Mouse (Mus musculus): ENCODE data around the gene Snrnp35.
"Not testable (repeated sequence)": the region's sequence is repeated elsewhere in the genome, so short reads cannot be mapped to it uniquely, and the experiment has no call there.

The Snrnp35 gene

DNA sequence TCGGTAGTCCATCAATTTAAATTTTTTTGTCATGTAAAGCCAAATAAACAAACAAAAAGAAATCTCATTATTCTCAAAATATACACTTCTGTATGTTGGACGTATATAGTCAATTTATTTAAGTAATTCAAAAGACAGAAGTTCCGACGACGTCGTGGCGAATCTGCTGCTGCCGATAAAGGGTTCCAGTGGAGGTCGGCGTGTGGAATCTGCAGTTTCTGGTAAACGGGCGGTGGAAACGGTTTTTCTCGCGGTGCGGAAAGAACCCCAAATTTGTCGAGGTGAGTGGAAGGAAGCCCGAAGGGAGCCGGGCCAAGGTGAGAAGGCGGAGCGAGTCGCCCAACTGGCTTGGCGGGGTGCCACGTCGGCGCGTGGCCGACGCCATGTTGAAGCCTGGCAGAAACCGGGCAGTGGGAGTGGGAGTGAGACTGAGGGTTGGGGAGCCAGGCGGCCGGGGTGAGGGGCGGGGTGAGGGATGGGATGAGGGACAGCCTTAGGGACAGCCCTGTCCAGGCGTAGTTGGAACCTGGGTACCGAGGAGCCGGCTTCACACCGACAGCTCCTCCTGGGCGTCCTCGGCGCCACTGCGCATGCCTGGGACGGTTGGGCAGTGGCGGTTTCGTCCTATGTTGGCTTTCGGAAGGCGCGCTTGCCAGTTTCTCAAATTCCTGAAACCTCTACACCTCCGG lies at the start of gene Snrnp35:
Gene Snrnp35, plus strand, starts transcription at position 169 of the 689 bp plus-strand sequence.
- DNase-seq = peak; percentile 87

DNA sequence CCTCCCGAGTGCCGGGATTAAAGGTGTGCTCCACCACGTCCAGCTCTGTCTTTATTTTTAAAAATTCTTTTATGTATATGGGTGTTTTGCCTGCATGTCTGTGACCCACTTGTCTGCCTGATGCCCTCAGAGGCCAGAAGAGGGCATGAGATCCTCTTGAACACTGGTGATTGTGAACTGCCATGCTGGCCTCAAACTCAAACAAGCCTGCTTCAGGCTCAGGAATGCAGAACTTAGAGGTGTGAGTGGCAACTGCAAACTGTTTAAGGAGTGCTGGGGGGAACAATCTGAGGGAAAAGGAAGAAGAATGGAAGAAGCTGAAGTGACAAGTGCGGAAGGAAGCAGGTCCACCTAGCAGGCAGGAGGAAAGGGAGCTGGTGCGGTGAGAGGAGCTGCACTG lies 44.7 kb upstream of the Snrnp35 start:
- DNase-seq = no peak

DNA sequence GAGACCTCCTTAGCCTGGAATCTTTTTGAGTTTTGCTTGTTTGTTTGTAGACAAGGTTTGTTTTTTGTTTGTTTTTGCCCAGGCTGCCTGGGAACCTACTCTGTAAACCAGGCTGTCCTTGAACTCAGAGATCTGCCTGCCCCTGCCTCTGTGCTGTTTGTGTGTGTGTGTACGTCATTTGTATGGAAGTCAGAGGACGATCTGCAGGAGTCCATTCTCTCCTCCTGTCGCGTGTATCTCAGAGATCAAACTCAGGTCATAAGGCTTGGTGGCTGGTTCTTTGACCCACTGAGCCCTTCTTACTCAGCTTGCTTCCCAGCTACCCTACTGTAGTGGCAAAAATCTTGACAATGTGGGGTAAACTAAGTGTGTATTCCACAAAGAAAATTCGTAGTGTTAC lies 44.2 kb upstream of the Snrnp35 start:
- DNase-seq = no peak

DNA sequence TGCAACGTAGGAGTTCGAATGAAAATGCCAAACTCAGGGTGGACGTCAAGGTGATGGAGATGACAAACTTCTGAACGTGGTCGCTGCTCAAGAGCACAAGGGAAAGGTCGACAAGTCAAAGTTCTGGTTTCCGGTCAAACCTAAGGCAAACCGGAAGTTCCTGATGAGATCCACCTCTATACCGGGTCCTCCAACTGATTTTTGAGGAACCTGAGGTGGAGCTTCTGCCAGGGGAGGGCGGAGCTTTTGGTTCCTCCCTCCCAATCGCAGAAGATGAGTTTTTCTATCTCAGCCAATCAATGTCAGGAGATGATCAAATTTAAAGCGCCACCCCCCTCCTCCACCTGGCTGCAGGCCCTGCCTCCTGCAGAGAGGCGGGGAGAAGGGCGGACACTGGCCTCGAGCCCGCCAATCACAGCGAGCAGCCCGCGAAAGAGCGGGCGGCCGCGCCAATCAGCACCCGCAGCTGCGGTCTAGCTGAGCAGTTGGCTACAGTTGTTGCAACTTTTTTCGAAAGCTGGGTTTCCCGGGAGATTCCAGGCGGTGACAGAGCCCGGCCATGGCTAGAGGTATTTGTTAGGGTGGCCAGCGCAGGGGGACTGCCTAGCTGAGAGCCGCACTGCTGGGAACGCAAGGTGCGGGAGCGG lies 43.4 kb upstream of the Snrnp35 start, which contains the start of gene Kmt5a:
Gene Kmt5a, plus strand, starts transcription at position 484 of the 647 bp plus-strand sequence.
- peak; percentile 88 to 90 for DNase-seq

- DNase-seq = peak in 1 of 2 experiments; percentile 62
Observed at GRCm38 (mm10) chr5:124440094-124440701, 42.7 kb upstream of the Snrnp35 start.

GRCm38 (mm10) chr5:124442628-124443027 lies 40.3 kb upstream of the Snrnp35 start:
- DNase-seq = no peak

DNA sequence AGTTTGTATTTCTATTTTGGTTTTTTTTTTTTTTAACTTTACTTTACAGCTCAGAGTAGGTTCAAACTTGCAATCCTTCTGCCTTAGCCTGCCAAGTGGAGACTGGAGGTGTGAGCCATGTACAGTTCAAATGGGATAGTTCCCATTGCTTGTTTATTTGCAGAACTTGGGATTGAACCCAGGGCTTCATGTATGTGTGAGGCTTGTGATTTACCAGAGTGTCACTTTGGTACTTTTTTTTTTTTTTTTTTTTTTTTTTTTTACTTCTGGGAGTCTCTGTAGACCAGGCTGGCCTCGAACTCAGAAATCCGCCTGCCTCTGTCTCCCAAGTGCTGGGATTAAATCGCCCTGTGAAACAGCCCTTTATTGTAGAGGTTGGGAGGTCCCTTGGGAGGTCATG lies 38.7 kb upstream of the Snrnp35 start:
- DNase-seq = no peak

DNA sequence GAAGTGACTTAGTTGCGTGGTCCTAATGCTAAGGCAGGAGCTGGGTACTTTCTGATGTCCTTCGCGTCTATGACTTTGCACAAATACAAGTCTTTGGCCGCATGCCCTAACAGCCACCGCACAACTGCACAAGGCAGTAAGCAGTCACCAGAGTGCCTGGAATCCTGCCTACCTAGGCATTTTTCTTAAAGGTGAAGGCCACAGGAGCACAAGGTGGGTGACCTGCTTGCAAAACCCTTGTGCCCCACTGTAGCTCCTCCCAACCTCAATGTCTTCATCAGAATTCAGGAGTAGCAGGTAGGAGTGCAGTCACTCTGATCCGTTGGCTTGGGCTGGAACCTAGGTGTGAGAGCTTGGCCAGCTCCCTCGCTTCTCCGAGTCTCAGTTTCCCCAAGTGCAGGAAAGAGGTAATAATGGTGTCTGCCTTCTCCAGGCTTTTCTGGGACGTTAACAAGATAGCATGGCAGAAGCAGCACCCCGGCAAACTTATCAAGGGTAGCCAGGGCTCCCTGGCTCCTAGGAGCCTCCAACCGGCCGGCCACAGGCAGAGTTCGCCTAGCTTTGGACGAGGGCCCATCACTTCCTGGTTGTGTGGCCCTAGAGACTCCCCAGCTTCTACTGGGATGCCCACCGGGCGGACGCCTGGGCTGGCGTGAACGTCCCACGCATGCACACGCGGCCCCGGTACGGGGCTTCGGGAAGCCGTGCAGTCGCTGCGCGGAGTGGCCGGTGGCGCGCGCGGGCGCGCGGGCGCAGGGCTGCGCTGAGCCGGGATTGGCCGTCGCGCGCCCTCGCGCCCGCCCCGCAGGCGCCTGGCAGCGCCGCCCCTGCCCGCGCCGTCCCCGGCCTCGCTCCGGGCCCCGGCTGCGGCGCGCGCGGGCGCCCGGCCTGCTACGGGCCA lies 38.0 kb upstream of the Snrnp35 start:
- peak; percentile 59 to 76 for DNase-seq

GRCm38 (mm10) chr5:124445621-124446293 lies 37.2 kb upstream of the Snrnp35 start:
- peak; percentile 41 to 67 for DNase-seq

DNA sequence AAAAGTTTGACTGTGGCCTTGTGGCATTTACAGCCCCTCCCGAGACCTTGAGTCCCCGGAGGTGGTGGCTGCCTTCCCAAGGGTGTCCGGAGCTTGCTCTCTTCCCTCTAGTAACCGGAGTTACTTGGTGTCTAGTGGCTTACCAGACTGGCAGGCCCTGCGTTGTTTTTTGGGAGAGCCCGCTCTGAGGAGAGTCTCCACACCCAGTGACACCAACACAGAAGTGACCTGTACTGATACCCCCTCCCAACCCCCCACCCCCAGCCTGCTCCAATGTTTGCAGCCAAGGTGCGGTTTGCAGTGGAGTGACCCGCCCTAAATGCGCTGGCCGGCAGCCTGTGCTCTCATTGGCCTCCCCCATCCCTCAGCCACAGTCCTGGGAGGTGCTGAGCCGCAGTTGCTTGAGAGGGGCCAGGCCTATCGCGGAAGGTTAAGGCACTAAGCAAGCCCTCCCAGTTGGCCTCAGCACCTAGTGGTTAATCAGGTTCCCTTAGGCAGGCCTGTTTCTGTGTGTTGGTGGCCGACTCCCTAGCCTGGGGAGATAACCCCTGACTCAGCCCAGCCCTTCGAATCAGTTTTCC lies 36.5 kb upstream of the Snrnp35 start:
- no peak for DNase-seq

- DNase-seq = no peak
Observed at GRCm38 (mm10) chr5:124449494-124449893, 33.4 kb upstream of the Snrnp35 start.

GRCm38 (mm10) chr5:124450051-124450450 lies 32.9 kb upstream of the Snrnp35 start:
- no peak for DNase-seq

DNA sequence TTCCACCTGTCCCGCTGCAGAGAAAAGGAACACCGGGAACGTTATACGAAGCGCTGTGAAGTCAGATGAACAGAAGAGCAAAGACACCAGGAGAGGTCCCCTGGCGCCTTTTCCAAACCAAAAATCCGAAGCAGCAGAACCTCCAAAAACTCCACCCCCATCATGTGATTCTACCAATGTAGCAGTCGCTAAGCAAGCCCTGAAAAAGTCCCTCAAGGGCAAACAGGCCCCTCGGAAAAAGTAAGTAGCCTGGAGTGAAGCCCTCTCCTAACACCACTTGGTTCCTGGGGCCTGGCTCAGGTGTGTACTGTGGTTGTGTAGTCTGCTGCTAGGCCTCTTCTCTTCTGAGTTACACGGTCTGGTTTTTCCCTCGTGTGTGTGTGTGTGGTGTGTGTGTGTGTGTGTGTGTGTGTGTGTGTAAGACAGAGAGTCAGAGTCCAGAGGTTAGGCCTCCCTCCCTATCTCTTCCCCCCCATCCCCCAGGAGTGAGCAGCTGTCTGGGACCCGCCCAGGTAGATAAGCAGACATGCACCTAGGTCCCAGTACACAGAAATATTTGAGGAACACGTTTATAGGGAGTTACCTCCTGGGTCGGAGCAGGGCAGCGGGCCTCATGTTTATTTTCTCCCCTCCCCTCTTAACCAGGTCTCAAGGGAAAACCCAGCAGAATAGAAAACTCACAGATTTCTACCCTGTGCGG lies 32.1 kb upstream of the Snrnp35 start:
- no peak for DNase-seq

DNA sequence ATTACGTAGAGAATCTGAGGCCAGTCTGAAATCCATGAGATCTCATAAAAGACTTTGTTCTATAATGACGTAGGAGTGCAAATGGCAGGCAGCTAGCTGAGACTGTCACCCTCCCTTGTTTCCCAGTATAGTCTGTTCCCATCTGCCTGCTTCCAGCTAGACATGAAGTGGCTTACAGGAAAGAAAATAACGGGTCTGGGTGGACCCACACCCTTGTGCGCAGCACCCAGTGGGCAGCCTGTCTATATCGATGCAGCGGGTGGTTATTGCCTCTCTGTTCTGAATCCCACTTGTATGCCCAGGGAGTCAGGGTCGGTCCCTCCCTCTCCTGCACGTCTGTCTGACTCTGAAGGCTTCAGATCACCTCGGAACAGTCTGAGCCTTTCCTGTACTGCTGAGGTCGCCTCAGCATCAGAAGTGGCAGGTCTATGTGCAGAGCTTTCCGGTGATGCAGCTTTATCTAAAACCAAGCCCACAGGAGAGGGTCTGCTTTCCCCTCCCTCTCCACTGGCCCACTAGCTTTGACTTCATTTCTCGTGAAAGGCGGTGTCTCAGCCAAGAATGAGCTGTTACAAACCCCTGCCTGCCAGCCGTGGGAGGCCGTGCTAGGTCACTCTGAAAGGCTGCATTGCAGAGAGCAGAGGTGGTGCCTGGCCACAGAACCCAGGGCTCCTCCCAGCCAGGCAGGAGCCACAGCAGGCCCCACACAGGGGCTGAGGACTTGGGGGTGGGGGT lies 30.3 kb upstream of the Snrnp35 start:
- DNase-seq = no peak

DNA sequence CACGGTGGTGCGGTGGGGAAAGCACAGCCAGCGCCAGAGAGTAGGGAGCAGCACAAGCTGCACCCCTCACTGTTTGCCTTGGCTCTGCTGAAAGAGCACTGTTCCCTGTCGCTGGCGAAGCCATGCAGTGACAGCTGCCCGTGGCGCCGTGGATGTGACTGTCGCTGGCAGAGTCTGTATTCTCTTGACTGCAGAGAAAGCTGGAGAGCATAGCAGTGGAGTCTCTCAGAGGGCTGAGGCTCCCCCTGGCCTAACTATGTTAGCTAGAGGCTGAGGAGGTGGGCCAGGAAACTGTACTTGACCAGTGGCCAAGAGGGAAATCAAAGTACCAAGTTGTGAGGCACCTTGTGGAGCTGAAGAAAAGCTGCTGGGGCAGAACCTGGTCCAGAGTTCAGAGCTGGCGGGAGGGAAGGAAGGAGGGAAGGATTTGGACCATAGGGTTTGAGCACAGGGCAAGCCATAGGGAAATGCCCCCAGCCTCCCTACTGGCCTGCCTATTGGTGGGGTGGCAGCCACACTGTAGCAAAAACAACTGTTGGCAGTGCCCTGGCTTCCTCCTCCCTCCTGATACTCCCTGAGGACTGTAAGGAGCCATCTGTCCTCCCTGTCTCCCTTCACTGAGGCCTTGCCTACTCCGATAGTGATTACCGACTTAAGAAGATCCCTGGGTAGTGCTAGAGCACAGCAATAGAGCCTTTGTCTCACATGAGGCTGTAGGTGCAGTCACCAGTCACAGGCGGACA lies 29.4 kb upstream of the Snrnp35 start:
- DNase-seq = no peak

- no peak for DNase-seq
Observed at GRCm38 (mm10) chr5:124454082-124454419, 28.9 kb upstream of the Snrnp35 start.

- DNase-seq = no peak
Observed at GRCm38 (mm10) chr5:124456762-124457161, 26.2 kb upstream of the Snrnp35 start.

GRCm38 (mm10) chr5:124460922-124461321 lies 22.0 kb upstream of the Snrnp35 start:
- DNase-seq = not testable (repeated sequence)

GRCm38 (mm10) chr5:124462297-124463025 lies 20.5 kb upstream of the Snrnp35 start:
- DNase-seq = no peak

All from spleen, adult 18-20 months (tissue).